Mouse (Mus musculus) right cerebral cortex, postnatal 25 days (tissue): ENCODE data around the gene Fbxo48.
A peak's percentile ranks its signal among the peaks of the same experiment; 100 is the strongest.

Source experiments
- DNase-seq: peaks from one replicate; pipeline ENCODE4 v3.0.0; 2022

Fbxo48 gene

DNA sequence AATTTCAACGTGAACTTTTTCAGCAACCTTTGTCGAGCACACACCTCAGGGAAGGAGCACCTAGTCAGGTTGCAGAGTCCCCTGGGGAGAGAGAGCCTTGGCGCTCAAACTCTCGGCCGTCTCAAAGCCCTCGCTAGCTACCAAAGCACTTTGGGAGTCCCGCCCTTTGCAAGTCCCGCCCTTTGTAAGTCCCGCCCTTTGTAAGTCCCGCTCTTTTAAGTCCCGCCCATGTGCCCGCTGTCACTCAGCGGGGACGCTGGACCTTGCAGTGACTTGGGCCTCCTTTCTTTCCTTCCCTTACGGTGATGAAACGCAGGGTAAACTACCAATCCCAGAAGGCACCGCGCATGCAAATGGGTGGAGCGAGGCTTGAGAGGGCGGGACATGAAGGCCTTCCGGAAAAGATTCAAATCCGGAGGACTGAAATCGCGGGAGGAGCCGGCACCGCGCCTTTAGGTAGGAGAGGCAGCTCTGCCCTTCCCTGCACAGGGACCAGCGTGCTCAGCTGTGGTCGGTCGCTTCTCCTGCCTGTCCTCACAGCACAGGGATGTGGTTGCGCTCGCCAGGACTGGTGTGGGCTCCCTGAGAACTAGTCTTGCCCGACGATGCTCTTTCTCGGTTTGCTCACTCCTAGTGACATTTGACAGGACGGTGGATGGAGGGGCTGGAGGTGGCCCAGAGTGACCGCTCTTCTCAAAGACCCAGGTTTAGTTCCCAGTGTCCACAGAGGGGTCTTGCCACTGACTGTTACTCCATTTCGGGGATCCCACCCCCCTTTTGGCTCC is at the start of gene Fbxo48:
Fbxo48 (plus strand) TSS at position 400 of the 785 bp plus-strand sequence.
- peak; percentile 92 for DNase-seq

- DNase-seq = peak; percentile 22
Measured at GRCm38 (mm10) chr11:16904302-16905011, 46.7 kb upstream of the Fbxo48 start.

GRCm38 (mm10) chr11:16905012-16905332 is 46.2 kb upstream of the Fbxo48 start:
- no peak for DNase-seq

- no peak for DNase-seq
Measured at GRCm38 (mm10) chr11:16906530-16906929, 44.6 kb upstream of the Fbxo48 start.

DNA sequence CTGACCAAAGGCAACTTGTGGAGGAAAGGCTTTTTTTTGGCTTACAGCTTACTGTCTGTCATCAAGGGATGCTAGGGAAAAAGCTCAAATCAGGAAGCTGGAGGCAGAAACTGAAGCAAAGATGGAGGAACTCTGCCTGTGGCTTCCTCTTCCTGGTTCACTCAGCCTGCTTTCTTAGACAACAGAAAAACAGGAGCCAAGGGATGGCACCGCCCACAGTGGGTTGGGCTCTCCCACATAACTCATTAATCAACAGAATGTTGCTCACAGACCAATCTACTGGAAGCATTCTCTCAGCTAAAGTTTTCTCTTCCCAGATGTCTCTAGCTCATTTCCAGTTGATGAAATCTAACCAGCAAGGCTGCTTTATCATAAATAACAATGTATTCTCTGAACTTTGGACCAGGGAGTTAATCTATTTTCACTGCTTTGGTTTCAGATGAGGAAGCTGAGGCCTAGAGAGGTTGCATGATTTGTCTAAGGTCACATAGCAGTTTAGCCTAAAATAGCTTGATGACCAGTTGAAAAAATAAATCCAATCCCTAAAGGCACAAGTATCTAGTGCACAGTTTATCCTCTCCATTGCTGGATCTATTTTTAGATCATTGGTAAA is 43.6 kb upstream of the Fbxo48 start:
- no peak for DNase-seq

GRCm38 (mm10) chr11:16914756-16915155 is 36.4 kb upstream of the Fbxo48 start:
- no peak for DNase-seq

DNA sequence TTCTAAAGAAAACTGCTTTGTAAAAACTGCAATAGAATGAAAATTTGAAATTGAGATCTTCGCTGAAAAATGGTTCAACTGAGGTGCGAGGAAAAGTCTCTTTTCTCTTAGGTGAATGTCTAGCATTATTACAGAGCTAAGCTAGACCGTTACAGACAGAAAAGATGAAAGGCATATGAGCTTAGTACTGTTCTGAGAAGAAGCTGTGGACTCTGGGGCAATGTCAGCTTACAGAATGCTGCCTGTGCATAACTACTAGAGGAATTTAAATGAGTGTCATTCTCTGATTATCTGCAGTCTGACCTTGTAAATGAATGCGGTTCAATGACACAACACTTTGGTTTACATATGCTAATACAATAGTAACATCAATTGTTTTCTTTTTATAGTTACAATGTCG is 35.3 kb upstream of the Fbxo48 start:
- no peak for DNase-seq

GRCm38 (mm10) chr11:16917512-16917911 is 33.7 kb upstream of the Fbxo48 start:
- no peak for DNase-seq

DNA sequence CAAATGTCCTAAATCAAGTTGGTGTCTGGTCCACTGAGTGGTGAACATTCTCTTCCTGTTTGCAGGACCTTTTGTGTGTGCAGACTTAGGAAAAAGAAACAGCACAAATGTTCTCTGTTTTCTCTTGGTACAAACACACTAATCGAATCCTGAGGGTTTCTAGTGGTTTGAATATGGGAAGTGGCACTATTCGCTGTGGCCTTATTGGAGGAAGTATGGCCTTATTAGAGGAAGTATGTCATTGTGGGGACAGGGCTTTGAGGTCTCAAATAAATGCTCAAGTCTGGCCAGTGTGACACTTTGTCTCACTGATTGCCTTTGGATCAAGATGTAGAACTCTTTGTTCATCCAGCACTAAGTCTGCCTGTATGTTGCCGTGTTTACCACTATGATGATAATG is 19.0 kb upstream of the Fbxo48 start:
- DNase-seq = no peak

DNA sequence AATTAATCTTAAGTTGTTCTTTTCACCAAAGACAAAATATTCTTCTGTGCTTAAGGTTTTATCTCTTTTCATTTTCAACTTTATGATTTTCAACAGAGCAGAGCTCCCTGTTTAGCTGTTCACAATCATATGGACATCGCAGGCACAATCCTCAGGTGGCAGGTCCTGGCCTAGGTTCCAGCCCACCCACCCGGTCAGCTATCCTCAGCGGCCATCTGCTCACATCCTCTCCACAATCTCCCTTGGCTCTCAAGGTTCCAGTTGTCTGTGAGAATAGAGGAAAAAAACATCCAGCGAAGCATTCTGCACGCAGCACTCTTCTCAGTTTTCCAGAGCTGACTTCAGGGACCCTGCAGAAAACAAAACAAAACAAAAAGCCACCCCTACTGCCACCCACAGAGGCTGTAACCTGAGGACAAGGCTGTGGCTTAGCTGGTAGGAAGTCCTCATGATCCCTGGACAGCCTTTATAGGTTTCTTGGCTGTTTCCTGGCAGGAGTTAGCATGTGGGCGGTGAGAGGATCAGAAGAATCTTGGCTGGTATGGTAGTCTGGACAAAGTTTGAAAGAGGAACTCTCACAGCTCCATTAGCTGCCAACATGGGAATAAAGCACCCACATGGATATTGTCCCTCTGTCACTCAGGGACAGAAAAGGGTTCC is 15.5 kb upstream of the Fbxo48 start:
- DNase-seq = no peak

DNA sequence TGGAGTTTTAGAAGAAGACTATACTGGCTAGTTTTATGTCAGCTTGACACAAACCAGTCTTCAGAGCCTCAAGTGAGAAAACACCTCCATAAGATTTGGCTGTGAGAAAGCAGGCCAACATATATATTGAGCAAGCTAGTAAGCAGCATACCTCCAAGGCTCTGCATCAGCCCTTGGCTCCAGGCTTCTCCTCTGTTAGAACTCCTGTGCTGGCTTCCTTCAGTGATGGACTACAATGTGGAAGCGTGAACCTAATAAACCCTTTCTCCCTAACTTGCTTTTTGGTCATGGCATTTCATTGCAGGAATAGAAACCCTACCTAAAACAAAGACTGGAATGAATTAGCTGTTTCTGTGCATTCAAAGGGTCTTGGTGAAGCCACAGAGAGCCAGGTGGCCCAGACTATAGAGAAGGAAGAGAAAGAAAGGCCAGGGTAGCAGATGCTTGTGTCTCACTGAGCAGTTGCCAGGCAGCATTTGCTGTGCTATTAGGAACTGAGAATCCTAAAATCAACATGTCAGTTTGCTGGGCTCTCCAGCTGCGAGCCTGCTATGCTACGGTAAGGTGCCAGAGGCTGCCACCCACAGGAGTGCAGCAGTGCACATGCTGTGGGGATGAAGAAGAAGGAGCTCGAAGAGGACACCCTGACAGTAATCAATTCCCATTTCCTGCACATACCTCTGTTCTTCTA is 9.9 kb upstream of the Fbxo48 start:
- DNase-seq = no peak

DNA sequence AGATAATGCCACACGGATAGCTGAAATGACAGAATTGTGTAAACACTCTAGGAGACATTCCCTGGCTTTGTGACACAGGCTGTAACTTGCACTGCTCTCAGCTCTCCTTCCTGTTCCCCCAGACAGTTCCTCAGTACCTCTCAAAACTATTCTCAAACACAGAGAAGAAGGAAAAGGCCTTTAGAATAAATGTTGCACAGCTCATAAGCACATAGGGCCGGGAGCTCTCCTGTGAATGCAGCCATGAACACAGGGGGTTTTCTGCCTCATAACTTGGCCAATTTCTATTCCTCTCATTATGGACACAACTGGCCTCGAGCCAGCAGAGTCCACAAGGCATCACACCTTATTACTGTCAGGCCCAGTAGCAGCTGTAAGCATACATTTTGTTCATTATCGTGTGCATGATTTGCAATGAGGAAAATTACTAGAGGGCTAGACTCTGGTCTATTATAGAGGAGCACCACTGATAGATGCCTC is 9.2 kb upstream of the Fbxo48 start:
- no peak for DNase-seq

- no peak for DNase-seq
Measured at GRCm38 (mm10) chr11:16943016-16943415, 8.2 kb upstream of the Fbxo48 start.

DNA sequence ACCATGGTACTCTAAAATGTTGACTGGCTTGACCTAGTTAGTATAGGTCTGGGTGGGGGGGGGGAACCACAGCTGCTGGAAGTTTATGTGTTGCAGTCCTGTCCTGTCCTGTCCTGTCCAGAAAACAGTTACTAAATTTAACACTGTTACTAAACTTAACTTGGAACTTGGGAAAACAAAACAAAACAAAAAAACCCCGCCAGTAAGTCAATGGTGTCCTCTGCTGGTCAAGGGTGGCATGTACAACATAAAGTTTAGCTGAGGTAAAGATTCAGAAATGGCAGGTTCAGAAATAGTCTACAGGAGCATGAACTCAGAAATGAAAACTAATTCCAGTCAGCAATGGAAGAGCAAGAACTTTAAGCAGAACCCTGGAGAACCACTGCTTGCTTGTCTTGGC is 2.4 kb upstream of the Fbxo48 start:
- no peak for DNase-seq

DNA sequence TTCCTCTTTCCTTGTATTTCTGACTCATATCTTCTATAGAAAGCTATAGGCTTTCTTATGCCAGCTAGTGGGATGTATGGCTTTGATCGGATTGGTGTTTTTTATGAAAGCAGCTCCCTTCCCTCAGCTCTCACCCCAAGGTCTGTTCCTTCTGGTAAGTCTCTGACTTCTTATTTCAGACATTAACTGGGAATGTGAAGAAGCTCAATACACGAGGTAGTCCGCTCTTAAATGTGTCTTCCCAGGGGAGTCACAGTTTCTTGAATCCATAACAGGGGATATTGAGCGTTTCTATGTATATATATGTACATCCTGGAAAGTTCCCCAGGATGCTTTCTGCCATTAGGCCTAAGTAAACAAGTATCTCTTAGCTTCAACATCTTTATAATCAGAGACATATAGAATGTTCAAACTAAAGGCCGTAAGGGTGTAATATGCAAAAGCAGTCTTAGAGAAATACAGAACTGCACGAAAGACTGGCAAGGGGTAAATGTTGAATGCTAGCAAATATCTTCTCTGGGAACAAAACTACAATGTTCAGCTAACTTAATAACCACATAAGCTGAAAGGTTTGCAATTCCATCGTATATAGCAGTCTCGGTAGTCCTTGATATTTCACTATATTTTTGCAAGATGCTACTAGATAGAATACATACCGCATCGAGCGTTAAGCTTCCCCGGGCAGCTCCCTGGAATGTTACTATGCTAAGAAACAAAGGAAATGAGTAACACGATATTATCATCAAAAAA is 774 bp upstream of the Fbxo48 start:
- no peak for DNase-seq

DNA sequence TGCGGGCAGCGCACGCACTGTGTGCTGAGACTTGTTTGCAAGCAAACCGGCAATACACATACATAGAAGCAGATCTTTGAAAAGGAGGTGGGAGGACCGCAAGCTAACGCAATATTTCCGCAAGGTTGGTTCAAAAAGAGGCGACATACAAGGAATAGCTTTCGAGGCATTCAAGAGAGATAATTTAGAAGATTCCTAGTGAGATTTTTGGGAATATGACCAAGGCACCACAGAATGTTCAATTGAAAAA is 511 bp downstream of the Fbxo48 start:
- no peak for DNase-seq

- DNase-seq = no peak
Measured at GRCm38 (mm10) chr11:16956115-16956862, 5.1 kb downstream of the Fbxo48 start.

DNA sequence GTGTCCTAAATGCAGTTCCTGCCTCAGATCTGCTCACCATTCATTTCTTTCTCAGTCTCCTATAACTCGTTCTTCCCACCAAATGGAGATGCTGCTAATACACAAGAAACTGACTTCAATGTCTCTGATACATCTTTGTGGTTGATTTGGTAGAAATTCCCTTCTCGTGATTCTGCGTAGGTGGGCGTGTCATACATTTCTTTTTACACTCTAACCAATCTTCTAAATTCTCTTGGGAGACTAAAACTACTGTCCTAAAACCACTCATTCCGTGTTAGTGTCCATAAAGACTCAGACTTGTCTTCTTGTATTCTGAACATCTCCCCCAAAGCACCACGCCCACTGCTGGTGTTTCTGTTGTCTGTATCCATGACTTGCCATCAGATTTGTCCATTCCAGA is 5.9 kb downstream of the Fbxo48 start:
- no peak for DNase-seq

DNA sequence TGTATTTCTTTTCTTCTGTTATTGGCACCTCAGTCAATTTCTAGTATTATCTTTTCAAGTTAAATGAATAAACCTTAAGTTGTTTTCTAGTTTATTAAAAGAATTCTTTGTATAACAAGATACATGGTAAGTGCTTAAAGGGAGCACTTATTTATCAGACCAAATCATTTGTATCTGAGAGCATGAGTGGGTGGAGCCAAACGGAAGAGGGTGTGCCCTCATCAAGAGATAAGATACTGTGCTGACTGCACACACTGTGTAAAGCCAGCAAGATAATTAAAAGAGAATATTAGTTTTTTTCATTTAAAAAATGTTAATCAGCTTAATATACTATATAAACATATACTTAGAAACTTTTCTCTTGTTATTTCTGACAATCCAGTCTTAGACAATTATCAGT is 7.3 kb downstream of the Fbxo48 start:
- DNase-seq = no peak

GRCm38 (mm10) chr11:16967806-16968205 is 16.6 kb downstream of the Fbxo48 start:
- DNase-seq = peak; percentile 30

GRCm38 (mm10) chr11:16969650-16970049 is 18.5 kb downstream of the Fbxo48 start:
- DNase-seq = no peak

DNA sequence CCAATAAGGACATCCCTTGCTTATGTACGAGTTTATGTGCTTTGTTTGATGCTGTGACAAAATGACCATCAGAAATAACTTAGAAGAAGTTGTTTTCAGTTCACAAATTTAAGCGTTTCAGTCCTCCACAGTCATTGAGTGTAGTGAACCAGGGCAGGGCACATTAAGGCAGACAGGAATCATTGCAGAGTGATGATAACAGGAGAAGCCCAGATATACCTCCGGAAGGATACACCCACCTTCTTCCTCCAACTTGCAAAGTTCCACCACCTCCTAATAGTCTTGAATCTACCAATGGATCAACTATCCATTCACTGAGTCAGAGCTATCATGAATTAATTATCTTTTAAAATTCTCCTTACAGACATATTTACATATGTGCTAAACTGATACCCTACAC is 20.9 kb downstream of the Fbxo48 start:
- no peak for DNase-seq
